Mouse (Mus musculus) lung, postnatal 0 days (tissue): ENCODE results near the gene Gadl1.

ENCODE experiments used
- CTCF ChIP-seq: IDR thresholded peaks from 2 replicates; pipeline ENCODE4 v1.5.1; 2016; ENCODE audit warnings: antibody characterized with exemption, mild to moderate bottlenecking
- EP300 ChIP-seq: IDR thresholded peaks from 2 replicates; pipeline ENCODE4 v1.6.1; 2016; ENCODE audit warnings: antibody characterized with exemption, mild to moderate bottlenecking, control low read depth

DNA sequence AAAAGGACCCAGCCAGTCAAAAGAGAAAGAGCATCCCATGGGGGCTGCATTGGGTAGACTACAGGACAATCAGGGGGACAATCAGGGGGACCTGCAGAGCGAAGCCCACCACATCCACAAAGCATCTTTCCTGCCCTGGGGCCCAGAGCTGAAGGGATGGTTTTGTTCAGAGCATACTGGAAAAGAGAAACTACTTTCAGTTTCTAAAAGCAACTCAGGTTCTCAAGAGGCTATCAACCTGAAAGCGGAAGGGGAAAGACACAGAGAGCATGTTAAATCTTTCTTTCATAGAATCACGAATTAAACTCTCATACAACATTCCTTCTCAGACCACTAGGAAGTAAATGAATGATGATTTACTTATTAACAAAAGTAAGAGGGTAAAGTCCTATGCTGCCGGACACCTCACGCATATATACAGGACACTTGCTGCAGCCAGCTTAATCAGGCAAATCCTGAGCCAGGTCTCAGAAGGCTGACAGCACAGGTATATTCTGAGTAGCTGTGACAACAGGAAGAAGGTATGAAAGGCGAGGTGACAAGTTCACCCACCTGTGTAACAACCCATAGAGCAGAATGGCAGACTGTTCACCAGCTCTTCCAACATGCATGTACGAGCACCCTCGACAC, 90.2 kb downstream of the Gadl1 start:
- TF ChIP-seq CTCF, result no peak
- TF ChIP-seq EP300, result no peak
